Mouse (Mus musculus) MEL (cell line): Measurements from ENCODE around the gene Grip2. TPM values are rescaled to one million over a fixed set of nuclear protein-coding genes. Genes with fewer than 3 reads are reported as not detected.

Source experiments
- DNase-seq: peaks from one replicate; pipeline ENCODE4 v3.0.0; 2011; ENCODE audit warnings: low read depth, low spot score
- H3K27ac ChIP-seq: 2 replicates; pipeline ENCODE4 v1.5.1; 2012; ENCODE audit warnings: low read depth, mild to moderate bottlenecking, control low read depth, low read length, moderate library complexity; ENCODE audit not compliant: control insufficient read depth
- H3K27me3 ChIP-seq, 2 experiments: fragments of 150-350 bp in 1 of 2; sonication (generic) in 1 of 2; 2 replicates each; pipeline ENCODE4 v1.6.1; 2012; ENCODE audit warnings: low read length in 2 of 2, mild to moderate bottlenecking in 2 of 2, improper control_type of control experiment in 1 of 2, moderate library complexity in 1 of 2; ENCODE audit not compliant: insufficient read depth in 2 of 2, control insufficient read depth in 1 of 2
- H3K36me3 ChIP-seq, 2 experiments: 2 replicates each; pipeline ENCODE4 v1.6.1; 2012 to 2014; ENCODE audit warnings: low read length in 2 of 2, improper control_type of control experiment in 1 of 2, inconsistent platforms in 1 of 2, mild to moderate bottlenecking in 1 of 2; ENCODE audit not compliant: insufficient read depth in 2 of 2, control insufficient read depth in 1 of 2
- H3K4me1 ChIP-seq, 2 experiments: fragments of 150-350 bp in 1 of 2; sonication (generic) in 1 of 2; 2 replicates each; pipeline ENCODE4 v1.6.1; 2012; ENCODE audit warnings: low read length in 2 of 2, improper control_type of control experiment in 1 of 2, mild to moderate bottlenecking in 1 of 2; ENCODE audit not compliant: insufficient read depth in 2 of 2, control insufficient read depth in 1 of 2
- H3K4me3 ChIP-seq, 2 experiments: fragments of 150-350 bp in 1 of 2; sonication (generic) in 1 of 2; 2 replicates each; pipeline ENCODE4 v1.5.1; 2012; ENCODE audit warnings: low read depth in 2 of 2, low read length in 2 of 2, mild to moderate bottlenecking in 2 of 2, moderate library complexity in 2 of 2, control low read depth in 1 of 2, improper control_type of control experiment in 1 of 2; ENCODE audit not compliant: control insufficient read depth in 1 of 2, insufficient read depth in 1 of 2
- H3K79me2 ChIP-seq: 2 replicates; pipeline ENCODE4 v1.6.1; 2012; ENCODE audit warnings: mild to moderate bottlenecking, low read length, moderate library complexity; ENCODE audit not compliant: control insufficient read depth, poor library complexity, insufficient read depth
- H3K9ac ChIP-seq: 2 replicates; pipeline ENCODE4 v1.6.1; 2012; ENCODE audit warnings: low read depth, mild to moderate bottlenecking, control low read depth, low read length, moderate library complexity; ENCODE audit not compliant: control insufficient read depth, poor library complexity, severe bottlenecking
- H3K9me3 ChIP-seq: fragments of 150-350 bp; sonication (generic); replicated peaks from 2 replicates; pipeline ENCODE4 v1.6.1; 2012; ENCODE audit warnings: mild to moderate bottlenecking, low read length, improper control_type of control experiment, moderate library complexity; ENCODE audit not compliant: insufficient read depth
- BHLHE40 ChIP-seq: IDR thresholded peaks from 2 replicates; pipeline ENCODE4 v1.6.1; 2012; ENCODE audit warnings: low read depth, mild to moderate bottlenecking, inconsistent platforms, low read length, improper control_type of control experiment, borderline replicate concordance
- CHD1 ChIP-seq: IDR thresholded peaks from 2 replicates; pipeline ENCODE4 v1.6.1; 2012; ENCODE audit warnings: low read depth, mild to moderate bottlenecking, inconsistent platforms, low read length, improper control_type of control experiment
- CHD2 ChIP-seq: IDR thresholded peaks from 2 replicates; pipeline ENCODE4 v1.6.1; 2011; ENCODE audit warnings: low read length, improper control_type of control experiment
- CTCF ChIP-seq, 3 experiments: IDR thresholded peaks in 2 of 3; conservative IDR thresholded peaks in 1 of 3; 2 replicates each; pipeline ENCODE4 v1.5.1; 2011 to 2012; ENCODE audit warnings: low read length in 3 of 3, low read depth in 2 of 3, mild to moderate bottlenecking in 2 of 3, improper control_type of control experiment in 1 of 3, inconsistent platforms in 1 of 3, mixed read lengths in 1 of 3, moderate library complexity in 1 of 3; ENCODE audit not compliant: control insufficient read depth in 1 of 3, insufficient read depth in 1 of 3, poor library complexity in 1 of 3, severe bottlenecking in 1 of 3
- E2F4 ChIP-seq: IDR thresholded peaks from 2 replicates; pipeline ENCODE4 v1.6.1; 2011; ENCODE audit warnings: low read depth, low read length, improper control_type of control experiment, borderline replicate concordance
- ELF1 ChIP-seq: IDR thresholded peaks from 2 replicates; pipeline ENCODE4 v1.6.1; 2014; ENCODE audit warnings: low read depth, mild to moderate bottlenecking, inconsistent platforms, low read length, improper control_type of control experiment, moderate library complexity
- EP300 ChIP-seq, 2 experiments: IDR thresholded peaks; 2 replicates each; pipeline ENCODE4 v1.6.1; 2011; ENCODE audit warnings: improper control_type of control experiment in 2 of 2, low read length in 2 of 2, low read depth in 1 of 2, mild to moderate bottlenecking in 1 of 2
- GATA1 ChIP-seq: IDR thresholded peaks from 2 replicates; pipeline ENCODE4 v1.6.1; 2011; ENCODE audit warnings: low read depth, low read length, improper control_type of control experiment
- KAT2A ChIP-seq: conservative IDR thresholded peaks from 2 replicates; pipeline ENCODE4 v1.6.1; 2012; ENCODE audit warnings: low read depth, low read length, improper control_type of control experiment, inconsistent platforms
- MEF2A ChIP-seq: IDR thresholded peaks from 2 replicates; pipeline ENCODE4 v1.6.1; 2014; ENCODE audit warnings: low read depth, mild to moderate bottlenecking, inconsistent platforms, low read length, improper control_type of control experiment; ENCODE audit not compliant: poor library complexity, insufficient replicate concordance, severe bottlenecking; ENCODE audit errors: extremely low read depth
- MXI1 ChIP-seq: IDR thresholded peaks from 2 replicates; pipeline ENCODE4 v1.6.1; 2011; ENCODE audit warnings: mild to moderate bottlenecking, low read depth, low read length, improper control_type of control experiment
- MYC ChIP-seq: IDR thresholded peaks from 2 replicates; pipeline ENCODE4 v1.6.1; 2011; ENCODE audit warnings: low read depth, mild to moderate bottlenecking, low read length, improper control_type of control experiment, moderate library complexity
- POLR2AphosphoS5 ChIP-seq: IDR thresholded peaks from 2 replicates; pipeline ENCODE4 v1.6.1; 2012; ENCODE audit warnings: low read depth, borderline replicate concordance, mild to moderate bottlenecking, inconsistent platforms, low read length, moderate library complexity, mixed read lengths
- RAD21 ChIP-seq: IDR thresholded peaks from 2 replicates; pipeline ENCODE4 v1.6.1; 2011; ENCODE audit warnings: mild to moderate bottlenecking, low read depth, low read length, improper control_type of control experiment
- TAL1 ChIP-seq: IDR thresholded peaks from 2 replicates; pipeline ENCODE4 v1.6.1; 2012; ENCODE audit warnings: mild to moderate bottlenecking, inconsistent platforms, low read length, moderate library complexity, mixed read lengths
- TCF12 ChIP-seq: IDR thresholded peaks from 2 replicates; pipeline ENCODE4 v1.6.1; 2014; ENCODE audit warnings: low read depth, mild to moderate bottlenecking, inconsistent platforms, low read length, improper control_type of control experiment, moderate library complexity
- UBTF ChIP-seq: IDR thresholded peaks from 2 replicates; pipeline ENCODE4 v1.6.1; 2012; ENCODE audit warnings: low read depth, mild to moderate bottlenecking, inconsistent platforms, low read length, improper control_type of control experiment, moderate library complexity, borderline replicate concordance; ENCODE audit not compliant: insufficient read depth
- ZKSCAN1 ChIP-seq: IDR thresholded peaks from 2 replicates; pipeline ENCODE4 v1.6.1; 2012; ENCODE audit warnings: low read depth, mild to moderate bottlenecking, inconsistent platforms, low read length, improper control_type of control experiment, moderate library complexity
- polyA plus RNA-seq, 2 experiments: library from polyadenylated mRNA; stranded (reverse) in 1 of 2; unstranded in 1 of 2; fragments of >175 nt in 1 of 2; fragments of >200 nt in 1 of 2; gene quantifications; 2 replicates each; pipeline versions ENCODE4 v1.2.1 to v1.2.4; 2012; ENCODE audit warnings: low replicate concordance in 2 of 2, low read depth in 1 of 2; ENCODE audit not compliant: insufficient read length in 2 of 2, insufficient read depth in 1 of 2, missing spikeins in 1 of 2
- total RNA-seq: library from RNA; depleted of rRNA; stranded (reverse); fragments of 300-350 nt; gene quantifications from 2 replicates; pipeline ENCODE4 v1.2.3, GENCODE M21; 2012

Gene Grip2
- total and polyA plus RNA-seq, 3 experiments: not detected

- Histone ChIP-seq H3K36me3 (peaks cover 1 to 3% of the 10 kb centered on the region in 2 experiments), H3K27me3 (no peaks in the 10 kb centered on the region)
- TF ChIP-seq GATA1 (no peak), ZKSCAN1 (no peak), UBTF (no peak), CHD2 (no peak), MEF2A (no peak), TAL1 (no peak), CHD1 (no peak), EP300 (IDR thresholded peaks at IDR 0.05; ENCODE audit: low read depth in 1 of 2, low read length in 2 of 2) (no peak), MXI1 (no peak), KAT2A (no peak), BHLHE40 (no peak), ELF1 (no peak)
- TF ChIP-seq, all 39 proteins: peak for 0
- no peak overlapping the region for H3K4me3 ChIP-seq
- peaks cover 3 to 4% of the 10 kb centered on the region in 2 experiments; a peak in 3 of 4 replicates for H3K4me1 ChIP-seq
- no peak overlapping the region for H3K27ac ChIP-seq
- no peak overlapping the region for H3K9ac ChIP-seq
- H3K9me3 ChIP-seq: no peaks in the 10 kb centered on the region
- H3K79me2 ChIP-seq: 0 out of 2 replicates have a peak, but pooled peaks cover 2% of the 10 kb centered on the region
- no peak for DNase-seq
Observed at GRCm38 (mm10) chr6:91719042-91719747, 107.9 kb downstream of the Grip2 start.

GRCm38 (mm10) chr6:91718603-91719002 lies 108.4 kb downstream of the Grip2 start:
- H3K4me1 ChIP-seq: peaks cover 3 to 5% of the 10 kb centered on the region in 2 experiments; a peak in 3 of 4 replicates
- H3K79me2 ChIP-seq: 0 out of 2 replicates have a peak, but pooled peaks cover 2% of the 10 kb centered on the region
- peaks cover 1 to 3% of the 10 kb centered on the region in 2 experiments for H3K36me3 ChIP-seq

More at GRCm38 (mm10) chr6:91718603-91719002, 108.4 kb downstream of the Grip2 start:
- TF ChIP-seq MYC: no peak
- TF ChIP-seq KAT2A: no peak
- no peak for TF ChIP-seq EP300 (IDR thresholded peaks at IDR 0.05; ENCODE audit: low read depth in 1 of 2, low read length in 2 of 2)
- no peak for TF ChIP-seq CTCF (IDR thresholded peaks at IDR 0.05 in 2 of 3, conservative IDR thresholded peaks at IDR 0.05 in 1 of 3; ENCODE audit: control insufficient read depth in 1 of 3, insufficient read depth in 1 of 3, low read depth in 2 of 3, low read length in 3 of 3, poor library complexity in 1 of 3, severe bottlenecking in 1 of 3)
- no peak for TF ChIP-seq POLR2AphosphoS5
- TF ChIP-seq MXI1: no peak
- TF ChIP-seq E2F4: no peak
- TF ChIP-seq TCF12: no peak
- TF ChIP-seq RAD21: no peak
- no peak overlapping the region for H3K4me3 ChIP-seq
- H3K27ac ChIP-seq: no peak overlapping the region
- H3K9ac ChIP-seq: no peak overlapping the region
- H3K9me3 ChIP-seq: no peaks in the 10 kb centered on the region
- no peaks in the 10 kb centered on the region for H3K27me3 ChIP-seq
- no peak for DNase-seq
